Mouse (Mus musculus): ENCODE data around the gene Tmcc3.

DNA sequence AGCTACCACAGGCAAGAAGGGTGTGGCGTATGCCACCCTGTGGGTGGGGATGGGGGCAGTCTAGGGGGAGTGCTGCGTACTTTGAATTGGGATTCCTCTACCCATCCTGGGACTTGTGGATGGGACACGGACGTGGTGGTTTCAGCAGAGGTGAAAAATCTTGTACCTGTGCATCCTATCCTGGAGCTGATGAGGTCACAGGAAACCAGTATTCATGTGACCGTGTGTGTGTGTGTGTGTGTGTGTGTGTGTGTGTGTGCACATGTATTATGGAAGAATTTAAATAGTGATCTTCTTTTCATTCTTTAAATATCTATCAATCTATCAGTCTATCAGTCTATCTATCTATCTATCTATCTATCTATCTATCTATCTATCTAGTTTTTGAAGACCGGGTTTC, 239.8 kb downstream of the Tmcc3 start:
- TF ChIP-seq CTCF (IDR thresholded peaks at IDR 0.05; ENCODE audit: insufficient read depth, low read depth, low read length), result no peak
- TF ChIP-seq POLR2A (IDR thresholded peaks at IDR 0.05; ENCODE audit: insufficient read depth, low read depth, low read length), result no peak
